Mouse (Mus musculus) gastrocnemius, postnatal 4 days (tissue): ENCODE measurements around the gene Dvl2. TPM values are rescaled to one million over a fixed set of nuclear protein-coding genes. Genes with fewer than 3 reads are reported as not detected.

Experiments
- DNase-seq, 2 experiments: peaks; one replicate each; pipeline ENCODE4 v3.0.0; 2021 to 2022; ENCODE audit warnings: low spot score in 2 of 2, mixed read lengths in 2 of 2
- total RNA-seq, 2 experiments: library from RNA; stranded (reverse); gene quantifications; 2 replicates each; pipeline ENCODE4 v1.2.3; 2021

Gene Dvl2
- total RNA-seq, 2 experiments from 2014 or later = 19.1 to 22.8 TPM

- DNase-seq = no peak
These were observed 23.7 kb downstream of the Dvl2 start for GRCm38 (mm10) chr11:70024151-70024514.

- DNase-seq = peak; percentile 63 to 77
These were observed 26.3 kb downstream of the Dvl2 start for GRCm38 (mm10) chr11:70026689-70027088.

GRCm38 (mm10) chr11:70027397-70027796 is 27.0 kb downstream of the Dvl2 start:
- DNase-seq = peak in 1 of 2 experiments; percentile 59

GRCm38 (mm10) chr11:70028401-70029129 is 28.2 kb downstream of the Dvl2 start:
- DNase-seq = peak in 1 of 2 experiments; percentile 34

- DNase-seq = peak; percentile 64 to 84
These were observed 28.9 kb downstream of the Dvl2 start for GRCm38 (mm10) chr11:70029130-70029801.

GRCm38 (mm10) chr11:70029829-70030550 is 29.6 kb downstream of the Dvl2 start:
- DNase-seq = no peak

- no peak for DNase-seq
These were observed 30.4 kb downstream of the Dvl2 start for GRCm38 (mm10) chr11:70030651-70031320.

- DNase-seq = no peak
These were observed 30.9 kb downstream of the Dvl2 start for GRCm38 (mm10) chr11:70031321-70031670.

GRCm38 (mm10) chr11:70038174-70038573 is 37.8 kb downstream of the Dvl2 start:
- DNase-seq = no peak

GRCm38 (mm10) chr11:70039631-70040030 is 39.2 kb downstream of the Dvl2 start:
- DNase-seq = no peak

GRCm38 (mm10) chr11:70040184-70040583 is 39.8 kb downstream of the Dvl2 start:
- DNase-seq = no peak

- DNase-seq = no peak
These were observed 42.1 kb downstream of the Dvl2 start for GRCm38 (mm10) chr11:70042309-70043085.

- no peak for DNase-seq
These were observed 43.3 kb downstream of the Dvl2 start for GRCm38 (mm10) chr11:70043665-70044064.

- no peak for DNase-seq
These were observed 45.0 kb downstream of the Dvl2 start for GRCm38 (mm10) chr11:70045435-70045834.

GRCm38 (mm10) chr11:70049366-70049765 is 49.0 kb downstream of the Dvl2 start:
- DNase-seq = no peak

GRCm38 (mm10) chr11:70049816-70050215 is 49.4 kb downstream of the Dvl2 start:
- no peak for DNase-seq

GRCm38 (mm10) chr11:70053156-70053555 is 52.8 kb downstream of the Dvl2 start:
- no peak for DNase-seq

- DNase-seq = no peak
These were observed 53.6 kb downstream of the Dvl2 start, which contains the start of gene Asgr1 for GRCm38 (mm10) chr11:70053898-70054570. Asgr1 (plus strand) TSS chr11:70054085.

GRCm38 (mm10) chr11:70055618-70056214 is 55.3 kb downstream of the Dvl2 start:
- DNase-seq = peak; percentile 47 to 74

GRCm38 (mm10) chr11:70057805-70058204 is 57.4 kb downstream of the Dvl2 start:
- DNase-seq = no peak
